Mouse (Mus musculus) embryonic facial prominence, embryonic 14.5 days (tissue): Measurements from ENCODE around the gene Upk2. TPM values are rescaled to one million over a fixed set of nuclear protein-coding genes. Genes with fewer than 3 reads are reported as not detected.

ENCODE experiments used
- ATAC-seq: fragments of 200-750 bp; cut with Nextera tagmentation; 2 replicates; pipeline ENCODE4 v1.8.0; 2017; ENCODE audit warnings: low read depth, moderate number of reproducible peaks, moderate TSS enrichment
- DNase-seq: peaks from one replicate; pipeline ENCODE4 v3.0.0-alpha.2; 2015; ENCODE audit warnings: low spot score
- H3K27ac ChIP-seq: fragments of 300-500 bp; sonication (generic); replicated peaks from 2 replicates; pipeline ENCODE4 v1.5.1; 2014; ENCODE audit warnings: low read depth, mild to moderate bottlenecking, low read length, moderate library complexity
- H3K27me3 ChIP-seq: fragments of 300-500 bp; sonication (generic); replicated peaks from 2 replicates; pipeline ENCODE4 v1.6.1; 2014; ENCODE audit warnings: low read length; ENCODE audit not compliant: control insufficient read depth, insufficient read depth
- H3K36me3 ChIP-seq: fragments of 300-500 bp; sonication (generic); 2 replicates; pipeline ENCODE4 v1.6.1; 2014; ENCODE audit warnings: low read length, mixed read lengths; ENCODE audit not compliant: control insufficient read depth, insufficient read depth
- H3K4me1 ChIP-seq: fragments of 300-500 bp; sonication (generic); 2 replicates; pipeline ENCODE4 v1.6.1; 2014; ENCODE audit warnings: antibody characterized with exemption, low read length; ENCODE audit not compliant: control insufficient read depth, insufficient read depth
- H3K4me2 ChIP-seq: fragments of 300-500 bp; sonication (generic); 2 replicates; pipeline ENCODE4 v1.6.1; 2014; ENCODE audit warnings: low read depth, mild to moderate bottlenecking, low read length, moderate library complexity, mixed read lengths
- H3K4me3 ChIP-seq: fragments of 300-500 bp; sonication (generic); 2 replicates; pipeline ENCODE4 v1.5.1; 2014; ENCODE audit warnings: low read depth, mild to moderate bottlenecking, low read length
- H3K9ac ChIP-seq: fragments of 300-500 bp; sonication (generic); 2 replicates; pipeline ENCODE4 v1.6.1; 2014; ENCODE audit warnings: low read depth, mild to moderate bottlenecking, low read length, moderate library complexity, mixed read lengths
- H3K9me3 ChIP-seq: fragments of 300-500 bp; sonication (generic); 2 replicates; pipeline ENCODE4 v1.6.1; 2016; ENCODE audit warnings: low read length; ENCODE audit not compliant: control insufficient read depth
- WGBS: fragments of 180-500 bp; shearing (Covaris S2); extraction: QIAGEN DNeasy Blood & Tissue Kit; methylation state at CpG from one replicate; pipeline ENCODE4 v1.1.7; 2014; 5-methylcytosine and 5-hydroxymethylcytosine counted together
- polyA plus RNA-seq: library from polyadenylated mRNA; unstranded; fragments of >200 nt; fragmentation: Nextera tagmentation; extraction: Ambion mirVana; gene quantifications from 2 replicates; pipeline ENCODE4 v1.2.1, GENCODE M21; 2014

The Upk2 gene
- polyA plus RNA-seq, 1 experiment from 2014 or later, result 2.3 TPM

DNA sequence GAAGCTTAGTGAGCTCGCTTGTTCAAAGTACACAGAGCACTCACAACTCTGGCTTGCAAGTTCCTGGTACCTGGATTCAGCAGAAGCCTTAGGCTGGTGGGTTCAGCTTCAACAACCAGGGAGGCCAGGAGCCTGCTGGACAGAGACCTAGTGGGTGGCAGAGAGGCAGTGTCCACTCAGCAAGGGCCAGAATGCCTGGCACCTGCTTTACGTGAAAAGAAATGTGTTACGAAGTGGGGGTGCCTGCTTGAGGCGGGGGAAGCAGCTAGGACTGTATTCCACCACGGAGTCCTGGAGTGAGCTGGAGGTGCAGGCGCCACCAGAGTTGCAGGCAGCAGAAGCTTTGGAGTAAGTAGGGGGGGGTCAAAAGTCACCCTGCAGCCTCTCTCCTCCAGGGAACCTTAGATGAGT lies 30.3 kb upstream of the Upk2 start:
- DNase-seq (no peak), ATAC-seq (no peak)
- peak overlapping the region; percentile 92 for H3K9ac ChIP-seq
- H3K4me1 ChIP-seq, result peaks cover 54% of the 10 kb centered on the region
- H3K4me2 ChIP-seq, result peak overlapping the region; percentile 70
- H3K27me3 ChIP-seq, result no peaks in the 10 kb centered on the region
- no peaks in the 10 kb centered on the region for H3K9me3 ChIP-seq
- 0 out of 2 replicates have a peak, but pooled peaks cover 7% of the 10 kb centered on the region for H3K36me3 ChIP-seq
- peak overlapping the region; percentile 82 for H3K4me3 ChIP-seq
- WGBS, result 23% methylated on average over 5 of the region's 6 CpGs
- no peak overlapping the region for H3K27ac ChIP-seq

DNA sequence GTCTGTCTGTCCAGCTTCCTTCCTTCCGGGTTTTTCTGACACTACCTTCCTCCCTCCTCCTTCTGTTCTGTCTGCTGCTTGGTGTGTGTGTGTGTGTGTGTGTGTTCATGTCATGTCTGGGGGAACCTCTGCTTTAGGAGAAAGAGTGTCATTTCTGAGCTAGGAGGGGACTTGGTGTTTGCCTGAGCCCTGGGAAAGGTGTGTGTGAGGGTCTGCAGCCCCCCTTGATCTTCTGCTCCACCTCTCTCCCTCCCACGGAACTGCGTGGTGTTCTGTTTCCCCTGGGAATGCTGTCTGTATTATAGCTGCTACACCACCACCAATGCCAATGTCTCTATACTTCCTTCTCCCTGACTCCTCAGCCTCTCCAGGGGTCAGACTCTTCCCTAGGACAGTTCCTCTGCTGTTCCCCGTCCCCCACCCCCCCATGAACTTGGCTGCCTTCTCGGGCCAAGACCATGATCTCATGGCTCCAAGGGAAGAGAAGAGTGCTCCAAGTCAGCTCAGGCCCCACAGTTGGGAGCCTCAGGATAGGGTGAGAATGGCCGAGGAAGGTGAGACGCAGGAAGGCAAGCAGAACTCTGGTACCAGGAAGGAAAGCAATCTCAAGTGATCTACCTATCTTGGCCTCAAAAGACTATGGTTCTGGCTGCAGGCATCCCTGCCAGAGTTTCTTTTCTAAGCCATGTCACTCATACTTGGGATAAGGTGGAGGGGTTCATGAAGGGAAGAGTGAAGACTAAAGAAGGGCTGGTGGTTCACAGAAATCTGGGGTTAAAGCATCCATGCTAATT lies 29.7 kb upstream of the Upk2 start:
- H3K9ac ChIP-seq, result peak overlapping the region; percentile 92
- H3K4me3 ChIP-seq, result peak overlapping the region; percentile 82
- 0 out of 2 replicates have a peak, but pooled peaks cover 7% of the 10 kb centered on the region for H3K36me3 ChIP-seq
- WGBS, result 13% methylated on average over 7 of the region's 7 CpGs
- peaks cover 48% of the 10 kb centered on the region for H3K4me1 ChIP-seq
- no peak for ATAC-seq
- peak overlapping the region; percentile 95; the same call in 1 of the 2 replicates for H3K27ac ChIP-seq
- no peaks in the 10 kb centered on the region for H3K9me3 ChIP-seq
- DNase-seq, result no peak
- peak overlapping the region; percentile 70 for H3K4me2 ChIP-seq
- H3K27me3 ChIP-seq, result no peaks in the 10 kb centered on the region

DNA sequence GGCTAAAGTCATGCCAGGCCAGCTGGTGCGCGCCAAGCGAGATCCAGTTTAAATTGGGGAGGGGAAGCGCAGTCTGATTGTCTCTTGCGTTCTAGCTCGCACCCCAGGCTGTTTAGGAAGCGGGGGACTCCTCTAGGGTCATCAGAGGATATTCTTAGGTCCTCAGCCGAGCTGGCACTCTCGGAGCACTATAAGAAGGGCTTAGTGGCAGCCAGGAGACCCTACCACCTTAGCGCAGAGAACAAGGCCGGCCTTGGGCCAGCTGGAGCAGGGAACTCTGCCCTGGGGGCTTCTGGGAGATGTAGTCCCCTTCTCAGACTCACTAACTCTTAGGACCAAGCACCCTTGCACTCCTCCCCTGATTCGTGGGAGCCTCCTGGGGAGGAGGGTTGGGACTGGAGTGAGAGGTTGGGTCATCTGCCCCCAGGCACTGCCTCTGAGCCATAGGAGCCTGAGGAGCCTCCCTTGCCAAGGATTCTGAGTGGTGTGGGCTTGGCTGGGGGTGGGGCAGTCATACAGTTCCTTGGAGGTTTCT lies 28.8 kb upstream of the Upk2 start:
- DNase-seq (peak; percentile 85), ATAC-seq (0 out of 2 replicates have a peak, but pooled peaks have one; percentile 4)
- Histone ChIP-seq H3K9me3 (no peaks in the 10 kb centered on the region), H3K36me3 (0 out of 2 replicates have a peak, but pooled peaks cover 7% of the 10 kb centered on the region), H3K27ac (peak overlapping the region; percentile 95), H3K4me2 (peak overlapping the region; percentile 70), H3K9ac (peak overlapping the region; percentile 92), H3K27me3 (no peaks in the 10 kb centered on the region), H3K4me3 (peak overlapping the region; percentile 82), H3K4me1 (peaks cover 38% of the 10 kb centered on the region)
- WGBS, result 0% methylated on average over 12 of the region's 12 CpGs

DNA sequence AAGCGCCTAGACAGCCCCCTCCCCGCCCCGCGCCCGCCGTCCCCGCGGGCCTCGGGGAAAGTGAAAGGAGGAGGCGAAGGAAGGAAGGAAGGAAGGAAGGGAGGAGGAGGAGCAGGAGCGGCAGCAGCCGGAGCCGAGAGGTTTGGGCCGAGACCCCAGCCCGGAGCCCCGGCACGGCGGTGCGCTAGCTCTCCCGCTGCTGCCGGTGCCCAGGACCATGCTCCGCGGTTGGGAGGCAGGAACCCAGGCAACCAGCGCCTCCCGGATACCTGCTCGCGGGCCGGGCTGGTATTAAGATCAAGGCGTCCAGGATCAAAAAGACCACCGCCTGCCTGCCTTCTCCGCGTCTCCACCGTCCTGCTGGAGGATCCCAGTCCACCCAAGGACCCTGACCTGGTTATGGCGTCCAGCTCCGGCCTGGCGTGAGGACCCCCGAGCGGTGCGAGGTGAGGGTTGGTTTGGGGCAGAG lies 28.3 kb upstream of the Upk2 start:
- H3K9me3 ChIP-seq, result no peaks in the 10 kb centered on the region
- 0 out of 2 replicates have a peak, but pooled peaks cover 7% of the 10 kb centered on the region for H3K36me3 ChIP-seq
- peak overlapping the region; percentile 82 for H3K4me3 ChIP-seq
- peaks cover 34% of the 10 kb centered on the region for H3K4me1 ChIP-seq
- no peaks in the 10 kb centered on the region for H3K27me3 ChIP-seq
- DNase-seq (no peak), ATAC-seq (no peak)
- WGBS, result 0% methylated on average over 23 of the region's 39 CpGs
- peak overlapping the region; percentile 70 for H3K4me2 ChIP-seq
- peak overlapping the region; percentile 95 for H3K27ac ChIP-seq
- H3K9ac ChIP-seq, result peak overlapping the region; percentile 92

DNA sequence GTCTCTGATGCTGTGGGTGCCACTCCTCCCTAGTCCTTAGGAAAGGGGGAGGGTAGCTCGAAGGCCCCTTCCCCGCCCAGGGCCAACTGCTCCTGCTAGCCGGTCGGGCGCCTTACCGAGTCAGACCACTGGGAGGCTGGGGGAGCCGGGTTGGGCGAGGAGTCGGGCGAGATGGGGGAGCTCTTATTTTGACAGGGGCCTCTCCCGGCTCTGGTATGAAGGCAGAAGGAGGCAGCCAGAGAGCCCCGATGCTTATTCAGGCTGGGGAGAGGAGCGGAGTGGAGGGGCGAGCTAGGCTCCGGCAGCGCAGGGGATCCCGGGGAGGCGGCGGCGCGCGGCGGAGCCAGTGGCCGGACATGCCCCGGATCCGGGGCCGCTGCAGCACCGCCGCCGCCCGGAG lies 27.8 kb upstream of the Upk2 start, which contains the start of gene Bcl9l:
Gene Bcl9l (plus strand): TSS at position 274 of the 400 bp plus-strand sequence.
- Histone ChIP-seq H3K27me3 (no peaks in the 10 kb centered on the region), H3K27ac (peak within 1 kb of the TSS; percentile 95), H3K9ac (peak within 1 kb of the TSS; percentile 92), H3K36me3 (0 out of 2 replicates have a peak, but pooled peaks cover 7% of the 10 kb centered on the region), H3K4me1 (peaks cover 32% of the 10 kb centered on the region), H3K4me3 (peak within 1 kb of the TSS; percentile 82), H3K4me2 (peak within 1 kb of the TSS; percentile 70), H3K9me3 (no peaks in the 10 kb centered on the region)
- ATAC-seq, result peak; percentile 77
- DNase-seq, result peak; percentile 98
- WGBS, result 0% methylated on average over 10 of the region's 31 CpGs

DNA sequence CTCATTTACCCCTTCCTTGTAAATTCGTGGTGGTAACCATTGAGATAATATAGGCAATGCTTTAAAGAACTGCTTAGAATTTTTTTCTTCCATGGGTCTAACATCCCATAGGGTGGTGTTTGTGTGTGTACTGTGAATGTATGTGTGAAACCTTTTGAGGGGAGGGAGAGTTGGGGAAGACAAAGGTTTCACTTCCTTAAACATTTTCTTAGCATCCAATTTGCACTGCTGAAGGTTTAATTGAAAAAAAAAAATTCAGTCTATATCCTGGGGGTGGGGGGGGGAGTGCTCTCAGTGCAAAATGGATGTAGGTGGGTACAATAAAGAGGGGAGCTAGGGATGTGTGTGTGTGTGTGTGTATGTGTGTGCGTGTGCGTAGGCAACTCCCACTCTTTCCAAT lies 27.3 kb upstream of the Upk2 start:
- DNase-seq (no peak), ATAC-seq (no peak)
- Histone ChIP-seq H3K27ac (peak overlapping the region; percentile 95), H3K36me3 (0 out of 2 replicates have a peak, but pooled peaks cover 7% of the 10 kb centered on the region), H3K4me3 (peak overlapping the region; percentile 82), H3K9ac (peak overlapping the region; percentile 92), H3K27me3 (no peaks in the 10 kb centered on the region), H3K9me3 (no peaks in the 10 kb centered on the region), H3K4me2 (peak overlapping the region; percentile 70), H3K4me1 (peaks cover 31% of the 10 kb centered on the region)
- 10% methylated on average over 3 of the region's 3 CpGs for WGBS

DNA sequence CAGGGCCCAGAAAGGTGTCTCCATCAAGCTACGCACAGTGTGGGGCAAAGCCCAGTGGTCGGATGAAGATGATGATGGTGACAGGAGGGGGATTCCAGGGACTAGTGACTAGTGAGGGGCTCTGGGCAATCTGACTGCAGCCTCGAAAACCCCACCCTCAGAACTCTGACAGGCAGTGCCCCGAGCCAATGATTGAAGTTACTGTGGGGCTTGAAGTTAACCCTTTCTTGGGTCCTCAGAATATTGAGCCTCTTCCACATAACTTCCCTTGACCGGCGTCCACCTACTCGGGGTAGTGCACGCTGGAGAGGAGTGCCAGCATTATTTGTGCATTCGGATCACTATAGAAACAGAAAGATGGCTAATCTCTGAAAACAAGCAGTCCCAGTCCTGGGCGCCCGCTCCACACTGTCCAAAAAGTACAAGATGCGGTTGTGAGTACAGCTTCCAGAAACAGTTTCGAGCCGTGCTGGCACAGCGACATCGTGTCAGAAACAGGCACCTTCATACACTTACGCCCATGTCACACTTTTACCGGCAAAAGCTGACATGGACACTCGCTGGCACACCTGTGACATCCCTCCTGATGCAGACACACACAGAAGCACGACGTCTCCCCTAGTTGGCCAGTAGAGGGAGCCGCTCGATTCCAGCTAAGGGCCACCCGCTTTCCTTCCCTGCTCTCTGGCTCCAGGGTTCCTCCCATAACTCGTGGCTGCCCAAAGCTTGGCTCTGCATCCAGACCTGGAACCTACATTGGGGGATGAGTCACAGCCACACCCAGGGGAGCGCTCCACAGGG lies 25.1 kb upstream of the Upk2 start:
- peaks cover 8% of the 10 kb centered on the region for H3K4me1 ChIP-seq
- no peaks in the 10 kb centered on the region for H3K9me3 ChIP-seq
- ATAC-seq (peak; percentile 64), DNase-seq (peak; percentile 95)
- H3K9ac ChIP-seq, result peak overlapping the region; percentile 83
- no peaks in the 10 kb centered on the region for H3K27me3 ChIP-seq
- H3K27ac ChIP-seq, result peak overlapping the region; percentile 98
- WGBS, result under 1% methylated on average over 26 of the region's 26 CpGs
- no peaks in the 10 kb centered on the region for H3K36me3 ChIP-seq
- peak overlapping the region; percentile 94 for H3K4me2 ChIP-seq
- peak overlapping the region; percentile 74 for H3K4me3 ChIP-seq

DNA sequence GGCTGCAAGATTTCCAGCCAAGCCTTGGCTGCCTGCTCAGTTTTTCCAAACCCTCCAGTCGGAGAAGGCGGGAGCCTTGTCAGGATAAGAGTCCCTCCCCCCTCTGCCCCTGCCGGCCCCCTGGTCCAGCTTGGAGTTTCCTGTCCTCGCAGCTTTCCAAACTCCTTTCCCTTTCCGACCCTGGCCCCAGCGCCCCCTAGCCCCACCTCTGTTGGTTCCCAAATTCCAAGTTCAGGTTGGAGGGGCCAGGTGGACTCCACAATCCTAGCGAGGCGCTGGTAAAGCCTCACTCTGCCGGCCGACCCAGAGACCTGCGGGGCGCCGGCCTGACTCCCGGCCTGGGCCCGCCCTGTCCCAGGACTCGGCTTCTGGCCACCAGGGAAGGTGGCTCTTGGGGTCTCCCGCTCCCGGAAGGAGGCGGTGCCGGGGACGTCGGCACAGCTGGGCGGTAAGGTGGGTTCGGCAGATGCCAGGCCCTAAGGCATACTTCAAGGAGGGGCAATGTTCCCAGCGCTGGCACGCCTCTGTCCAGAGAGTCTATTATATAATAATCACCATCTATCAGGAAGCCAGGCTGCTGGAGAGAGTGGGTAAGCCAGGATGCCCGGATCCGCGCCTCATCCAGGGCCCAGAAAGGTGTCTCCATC lies 24.3 kb upstream of the Upk2 start:
- DNase-seq (peak; percentile 97), ATAC-seq (peak; percentile 69)
- no peaks in the 10 kb centered on the region for H3K27me3 ChIP-seq
- H3K9ac ChIP-seq, result peak overlapping the region; percentile 83
- peak overlapping the region; percentile 94 for H3K4me2 ChIP-seq
- WGBS, result 2% methylated on average over 24 of the region's 29 CpGs
- H3K4me3 ChIP-seq, result peak overlapping the region; percentile 74
- H3K9me3 ChIP-seq, result no peaks in the 10 kb centered on the region
- no peaks in the 10 kb centered on the region for H3K36me3 ChIP-seq
- H3K27ac ChIP-seq, result peak overlapping the region; percentile 98
- H3K4me1 ChIP-seq, result peaks cover 8% of the 10 kb centered on the region; the same call in 1 of the 2 replicates
